Mouse (Mus musculus): ENCODE results near the gene Mgrn1. TPM values are rescaled to one million over a fixed set of nuclear protein-coding genes. Genes with fewer than 3 reads are reported as not detected.

Gene Mgrn1
- polyA plus RNA-seq, 1 experiment from 2014 or later: 85.9 TPM

DNA sequence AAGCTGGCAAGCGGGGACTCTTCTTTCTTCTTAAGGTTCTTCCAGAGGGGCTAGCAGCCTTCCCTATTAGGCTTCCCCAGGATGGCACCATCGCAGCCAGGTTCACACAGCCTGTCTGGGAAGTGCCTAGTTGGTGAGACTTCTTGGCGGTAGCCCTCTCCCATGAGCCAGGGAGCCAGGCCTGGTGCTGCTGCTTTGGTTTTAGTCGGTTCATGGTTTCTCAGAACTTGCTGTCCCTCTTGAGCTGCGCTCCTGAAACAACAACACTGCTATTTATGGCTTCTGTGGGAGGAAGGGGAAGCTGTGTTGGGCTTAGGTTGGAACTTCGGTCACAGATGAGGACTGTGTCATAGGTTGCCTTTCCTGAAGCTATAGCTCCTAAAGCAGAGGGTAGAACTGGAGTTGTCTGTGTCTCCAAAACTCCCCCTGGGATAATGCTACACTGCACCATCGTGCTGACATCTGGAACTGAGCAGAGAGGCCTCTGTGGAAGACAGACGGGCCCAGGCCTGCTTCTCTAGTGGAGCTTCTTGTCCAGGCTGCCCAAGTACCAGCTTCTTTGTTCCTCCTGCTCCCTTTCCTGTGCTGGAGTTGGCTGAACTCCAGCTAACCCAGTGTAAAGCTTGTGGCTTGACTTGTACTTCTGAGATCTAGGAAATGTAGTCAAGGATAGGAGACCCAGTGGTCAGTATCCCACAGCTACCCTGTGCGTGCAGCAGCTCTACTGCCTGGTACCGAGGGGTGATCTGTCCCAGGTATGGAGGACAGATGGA lies 50.1 kb downstream of the Mgrn1 start:
- no peak overlapping the region for H3K4me2 ChIP-seq
- H3K9me3 ChIP-seq: no peaks in the 10 kb centered on the region
- no peaks in the 10 kb centered on the region for H3K27me3 ChIP-seq
- no peak overlapping the region for H3K4me3 ChIP-seq
- peak overlapping the region; percentile 6; the same call in 1 of the 2 replicates for H3K27ac ChIP-seq
- H3K36me3 ChIP-seq: peaks cover 81% of the 10 kb centered on the region
- WGBS: 72% methylated on average over 10 of the region's 10 CpGs
- H3K9ac ChIP-seq: no peak overlapping the region
- peaks cover 18% of the 10 kb centered on the region for H3K4me1 ChIP-seq
- no peak for ATAC-seq (ENCODE audit: insufficient number of reproducible peaks, low FRiP score, low TSS enrichment, low read depth)

DNA sequence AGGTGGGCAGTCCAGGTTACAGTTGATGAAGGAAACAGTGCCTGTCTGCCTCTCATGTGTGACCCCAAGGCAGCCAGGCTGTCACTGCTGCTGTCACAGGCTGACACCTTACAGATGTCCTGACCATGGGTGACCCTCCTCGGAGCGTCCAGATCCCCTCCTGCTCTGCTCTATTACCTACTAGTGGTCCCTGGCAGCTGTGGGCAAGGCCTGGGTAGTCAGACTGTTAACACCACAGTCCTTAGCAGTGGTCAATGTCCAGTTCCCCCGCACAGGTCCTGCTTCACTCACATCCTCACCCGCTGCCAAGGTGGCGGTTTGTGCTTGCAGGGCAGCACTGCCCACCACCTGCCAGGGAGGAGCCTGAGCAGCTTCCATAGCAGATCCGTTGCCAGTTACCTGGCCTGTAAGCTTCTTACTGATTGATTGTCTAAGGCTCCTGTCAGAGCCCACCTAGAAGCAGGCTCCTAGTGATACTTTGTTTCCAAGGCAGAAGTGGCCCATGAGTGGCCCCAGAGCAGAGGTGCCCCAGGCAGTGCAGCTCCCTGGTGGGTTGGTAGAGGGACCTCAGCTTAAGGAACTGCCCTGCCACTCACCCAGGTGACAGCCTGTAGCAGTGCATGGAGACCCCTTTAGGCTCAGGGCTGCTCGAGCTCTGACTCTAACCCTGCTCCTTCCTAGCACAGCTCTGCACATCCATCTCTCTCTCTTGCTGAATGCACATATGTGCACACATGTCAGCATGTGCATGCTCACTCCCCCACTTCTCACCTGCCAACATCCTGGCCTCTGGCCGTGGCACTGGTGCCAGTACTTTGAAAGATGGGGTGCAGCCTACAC lies 51.5 kb downstream of the Mgrn1 start:
- H3K4me2 ChIP-seq: no peak overlapping the region
- no peaks in the 10 kb centered on the region for H3K27me3 ChIP-seq
- no peak overlapping the region for H3K4me3 ChIP-seq
- H3K27ac ChIP-seq: no peak overlapping the region
- peaks cover 81% of the 10 kb centered on the region for H3K36me3 ChIP-seq
- 87% methylated on average over 8 of the region's 8 CpGs for WGBS
- ATAC-seq (ENCODE audit: insufficient number of reproducible peaks, low FRiP score, low TSS enrichment, low read depth): no peak
- no peak overlapping the region for H3K9ac ChIP-seq
- no peaks in the 10 kb centered on the region for H3K9me3 ChIP-seq
- peaks cover 18% of the 10 kb centered on the region for H3K4me1 ChIP-seq

DNA sequence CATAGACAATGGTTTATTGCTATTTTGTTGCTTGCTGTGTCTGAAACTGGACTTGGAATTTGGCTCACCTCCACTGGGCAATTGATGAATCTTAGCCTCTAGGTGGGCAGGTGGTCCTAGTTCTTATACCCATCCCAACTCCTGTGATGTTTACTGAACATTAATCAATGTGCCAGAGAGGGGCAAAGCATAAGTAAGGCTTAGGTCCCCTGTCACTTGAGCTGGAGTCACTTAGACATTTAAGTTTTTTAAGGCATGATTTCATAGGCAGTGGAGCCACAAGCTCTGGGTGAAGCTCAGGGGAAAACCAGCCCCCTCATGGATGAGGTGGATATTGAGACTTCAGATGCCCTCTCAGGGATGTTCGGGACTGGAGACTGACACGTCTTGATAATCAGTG lies 52.4 kb downstream of the Mgrn1 start, which contains the start of gene Nudt16l1:
TSS of gene Nudt16l1 (plus strand) at position 301 of the 400 bp plus-strand sequence.
- Histone ChIP-seq H3K9me3 (no peaks in the 10 kb centered on the region), H3K4me2 (peak within 1 kb of the TSS; percentile 82), H3K4me3 (peak within 1 kb of the TSS; percentile 92), H3K27me3 (no peaks in the 10 kb centered on the region), H3K4me1 (peaks cover 18% of the 10 kb centered on the region), H3K27ac (peak within 1 kb of the TSS; percentile 91), H3K36me3 (peaks cover 81% of the 10 kb centered on the region), H3K9ac (peak within 1 kb of the TSS; percentile 95)
- 6% methylated on average over 2 of the region's 2 CpGs for WGBS
- no peak for ATAC-seq (ENCODE audit: insufficient number of reproducible peaks, low FRiP score, low TSS enrichment, low read depth)

DNA sequence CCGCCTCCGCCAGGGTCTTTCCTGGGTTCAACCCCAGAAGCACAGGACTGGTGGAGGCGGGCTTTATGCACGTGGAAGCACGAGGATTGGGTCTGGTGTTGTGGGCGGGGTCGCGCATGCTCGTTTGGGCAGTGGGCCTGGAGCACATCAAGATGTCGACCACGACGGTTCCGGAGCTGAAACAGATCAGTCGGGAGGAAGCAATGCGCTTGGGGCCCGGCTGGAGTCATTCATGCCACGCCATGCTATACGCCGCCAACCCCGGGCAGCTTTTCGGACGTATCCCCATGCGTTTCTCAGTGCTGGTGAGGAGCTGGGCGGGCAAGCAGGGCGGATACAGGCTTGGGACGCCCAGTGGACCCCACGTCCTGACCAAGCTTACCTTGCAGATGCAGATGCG lies 52.9 kb downstream of the Mgrn1 start:
- Histone ChIP-seq H3K27me3 (no peaks in the 10 kb centered on the region), H3K27ac (peak overlapping the region; percentile 91), H3K36me3 (peaks cover 81% of the 10 kb centered on the region), H3K9me3 (no peaks in the 10 kb centered on the region), H3K4me2 (peak overlapping the region; percentile 82), H3K4me3 (peak overlapping the region; percentile 92), H3K9ac (peak overlapping the region; percentile 95), H3K4me1 (peaks cover 18% of the 10 kb centered on the region)
- ATAC-seq (ENCODE audit: insufficient number of reproducible peaks, low FRiP score, low TSS enrichment, low read depth): peak; percentile 92
- 1% methylated on average over 28 of the region's 28 CpGs for WGBS

DNA sequence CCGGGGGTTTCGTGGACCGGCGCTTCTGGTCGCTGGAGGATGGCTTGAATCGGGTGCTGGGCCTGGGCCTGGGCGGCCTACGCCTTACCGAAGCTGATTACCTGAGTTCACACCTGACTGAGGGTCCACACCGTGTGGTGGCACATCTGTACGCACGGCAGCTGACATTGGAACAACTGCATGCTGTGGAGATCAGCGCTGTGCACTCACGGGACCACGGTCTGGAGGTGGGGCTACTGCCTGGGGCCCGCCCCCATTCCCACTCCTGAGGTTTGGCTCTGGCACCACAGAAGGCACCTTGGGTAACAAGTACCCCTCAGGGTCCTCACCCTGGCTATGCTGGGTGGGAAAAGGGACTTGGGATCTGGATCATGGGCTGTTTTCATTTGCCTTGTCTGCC lies 53.4 kb downstream of the Mgrn1 start:
- H3K27me3 ChIP-seq: no peaks in the 10 kb centered on the region
- H3K9ac ChIP-seq: peak overlapping the region; percentile 95
- peak overlapping the region; percentile 91 for H3K27ac ChIP-seq
- H3K9me3 ChIP-seq: no peaks in the 10 kb centered on the region
- H3K4me2 ChIP-seq: peak overlapping the region; percentile 82
- ATAC-seq (ENCODE audit: insufficient number of reproducible peaks, low FRiP score, low TSS enrichment, low read depth): peak; percentile 49
- under 1% methylated on average over 16 of the region's 16 CpGs for WGBS
- peaks cover 18% of the 10 kb centered on the region for H3K4me1 ChIP-seq
- H3K4me3 ChIP-seq: peak overlapping the region; percentile 92
- peaks cover 81% of the 10 kb centered on the region for H3K36me3 ChIP-seq

DNA sequence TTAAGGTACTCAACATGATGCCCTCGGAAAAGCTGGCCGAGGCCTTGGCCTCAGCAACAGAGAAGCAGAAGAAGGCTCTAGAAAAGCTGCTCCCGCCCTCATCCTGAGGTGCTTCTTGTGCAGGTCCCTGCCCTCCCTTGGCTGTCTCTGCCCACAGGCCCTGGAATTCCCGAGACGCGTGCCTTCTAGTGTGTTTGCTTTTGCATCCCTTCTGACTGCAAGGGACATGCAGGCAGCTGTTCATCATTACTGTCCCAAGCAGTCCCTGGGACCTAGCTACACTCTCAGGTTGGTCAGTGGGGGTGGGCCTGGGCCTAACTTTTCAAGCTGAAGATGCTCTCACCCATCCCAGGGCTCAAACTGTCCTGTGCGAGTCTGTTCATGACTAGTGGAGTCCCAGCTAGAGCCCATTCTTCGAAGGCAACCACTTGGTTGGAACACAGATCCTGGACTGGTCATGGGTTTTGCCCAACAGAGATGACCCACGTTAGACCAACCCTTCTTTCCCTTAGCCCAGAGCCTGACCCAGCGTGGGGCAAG lies 54.3 kb downstream of the Mgrn1 start:
- WGBS: 85% methylated on average over 10 of the region's 10 CpGs
- no peak overlapping the region for H3K9ac ChIP-seq

DNA sequence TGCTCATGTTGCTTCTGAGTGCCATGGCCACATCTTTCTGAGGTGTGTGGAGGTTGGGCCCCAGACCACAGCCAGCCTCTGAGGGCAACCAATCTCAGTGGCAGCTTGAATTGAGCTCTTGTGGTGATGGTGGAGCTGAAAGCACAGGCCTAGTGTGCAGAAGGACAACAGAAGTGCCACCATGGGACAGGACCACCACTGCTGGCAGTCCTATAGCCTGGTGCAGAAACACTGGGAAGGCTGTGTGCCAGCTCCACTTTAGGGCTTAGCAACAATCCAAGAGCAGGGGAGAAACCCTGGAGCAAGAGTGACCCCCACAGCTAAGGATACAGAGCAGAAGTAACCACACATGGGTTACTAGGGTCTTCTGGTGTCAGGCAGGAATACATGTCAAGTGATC lies 55.0 kb downstream of the Mgrn1 start:
- no peak for ATAC-seq (ENCODE audit: insufficient number of reproducible peaks, low FRiP score, low TSS enrichment, low read depth)
- Histone ChIP-seq H3K27ac (no peak overlapping the region), H3K4me3 (no peak overlapping the region), H3K36me3 (peaks cover 79% of the 10 kb centered on the region), H3K9ac (no peak overlapping the region), H3K4me2 (no peak overlapping the region), H3K27me3 (no peaks in the 10 kb centered on the region), H3K9me3 (no peaks in the 10 kb centered on the region), H3K4me1 (peaks cover 18% of the 10 kb centered on the region)

More for the DNA sequence above, 54.3 kb downstream of the Mgrn1 start:
- peaks cover 81% of the 10 kb centered on the region for H3K36me3 ChIP-seq
- no peaks in the 10 kb centered on the region for H3K9me3 ChIP-seq
- ATAC-seq (ENCODE audit: insufficient number of reproducible peaks, low FRiP score, low TSS enrichment, low read depth): no peak
- peak overlapping the region; percentile 82 for H3K4me2 ChIP-seq
- H3K27ac ChIP-seq: no peak overlapping the region
- H3K27me3 ChIP-seq: no peaks in the 10 kb centered on the region
- H3K4me1 ChIP-seq: peaks cover 18% of the 10 kb centered on the region
- no peak overlapping the region for H3K4me3 ChIP-seq

DNA sequence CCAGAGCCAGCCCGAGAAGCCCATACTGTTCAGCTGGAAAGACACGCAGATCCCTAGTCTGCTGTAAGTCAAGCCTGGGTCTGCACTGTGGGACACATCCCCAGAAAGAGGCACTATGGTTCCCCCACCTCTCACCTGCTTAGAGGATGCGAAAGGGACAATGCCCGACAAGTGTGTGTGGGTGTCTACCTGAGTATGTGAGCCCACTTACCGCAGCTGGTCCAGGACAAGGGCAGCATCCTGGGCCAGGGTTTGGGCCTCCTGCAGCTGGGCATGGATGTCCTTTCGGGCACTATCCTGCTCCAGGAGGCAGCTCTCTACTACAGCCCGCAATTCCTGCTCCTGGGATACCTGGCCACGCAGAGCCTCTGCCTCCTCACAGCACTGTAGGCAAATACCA lies 56.8 kb downstream of the Mgrn1 start:
- no peak overlapping the region for H3K27ac ChIP-seq
- no peaks in the 10 kb centered on the region for H3K27me3 ChIP-seq
- no peak overlapping the region for H3K4me3 ChIP-seq
- ATAC-seq (ENCODE audit: insufficient number of reproducible peaks, low FRiP score, low TSS enrichment, low read depth): no peak
- no peak overlapping the region for H3K4me2 ChIP-seq
- no peak overlapping the region for H3K9ac ChIP-seq
- peaks cover 79% of the 10 kb centered on the region for H3K36me3 ChIP-seq
- H3K9me3 ChIP-seq: no peaks in the 10 kb centered on the region
- peaks cover 18% of the 10 kb centered on the region for H3K4me1 ChIP-seq
- WGBS: 87% methylated on average over 8 of the region's 8 CpGs

DNA sequence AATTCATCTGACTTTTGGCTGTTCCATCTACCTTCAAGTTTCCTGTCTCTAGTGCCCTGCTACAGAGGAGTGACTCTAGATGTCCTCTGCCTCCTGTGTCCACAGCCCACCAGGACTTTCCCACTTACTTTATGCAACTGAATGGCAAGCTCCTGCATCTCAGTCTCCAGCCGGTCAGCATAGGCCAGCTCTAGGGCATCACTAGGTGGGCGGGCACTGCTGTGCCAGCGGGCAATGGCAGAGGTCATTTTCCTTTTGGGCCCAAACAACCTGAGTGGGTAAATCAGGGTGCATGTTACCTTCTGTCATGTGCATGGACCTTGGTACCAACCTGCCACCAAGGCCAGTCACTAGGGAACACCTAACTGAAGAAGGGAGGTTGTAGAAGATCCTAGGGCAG lies 57.4 kb downstream of the Mgrn1 start:
- no peak overlapping the region for H3K27ac ChIP-seq
- peaks cover 80% of the 10 kb centered on the region for H3K36me3 ChIP-seq
- H3K4me3 ChIP-seq: no peak overlapping the region
- no peaks in the 10 kb centered on the region for H3K9me3 ChIP-seq
- no peak overlapping the region for H3K4me2 ChIP-seq
- 94% methylated on average over 3 of the region's 3 CpGs for WGBS
- H3K9ac ChIP-seq: no peak overlapping the region
- H3K4me1 ChIP-seq: peaks cover 15% of the 10 kb centered on the region
- no peak for ATAC-seq (ENCODE audit: insufficient number of reproducible peaks, low FRiP score, low TSS enrichment, low read depth)
- H3K27me3 ChIP-seq: no peaks in the 10 kb centered on the region

DNA sequence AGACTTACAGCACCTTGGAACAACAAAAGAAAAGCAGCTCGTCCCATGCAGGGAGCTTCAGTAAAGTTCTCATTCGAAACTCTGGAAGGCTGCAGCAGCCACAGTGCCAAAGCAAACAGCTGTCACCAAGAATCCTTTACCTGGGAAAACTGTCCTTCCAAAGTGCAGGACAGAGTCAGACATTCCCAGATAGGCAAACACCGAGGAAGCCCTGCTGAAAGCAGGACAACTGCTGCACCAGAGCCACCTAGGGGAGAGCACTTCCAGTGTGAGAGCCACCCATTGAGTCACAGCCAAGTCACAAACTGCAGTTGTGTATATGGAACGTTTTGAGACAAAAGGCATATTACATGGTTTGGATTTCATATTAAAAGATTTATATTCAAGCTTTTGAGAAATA lies 59.4 kb downstream of the Mgrn1 start:
- 75% methylated on average over 4 of the region's 4 CpGs for WGBS
- no peak for ATAC-seq (ENCODE audit: insufficient number of reproducible peaks, low FRiP score, low TSS enrichment, low read depth)
- Histone ChIP-seq H3K9me3 (no peaks in the 10 kb centered on the region), H3K9ac (no peak overlapping the region), H3K4me2 (no peak overlapping the region), H3K27me3 (no peaks in the 10 kb centered on the region), H3K4me3 (no peak overlapping the region), H3K27ac (no peak overlapping the region), H3K36me3 (peaks cover 90% of the 10 kb centered on the region), H3K4me1 (peaks cover 2% of the 10 kb centered on the region)

DNA sequence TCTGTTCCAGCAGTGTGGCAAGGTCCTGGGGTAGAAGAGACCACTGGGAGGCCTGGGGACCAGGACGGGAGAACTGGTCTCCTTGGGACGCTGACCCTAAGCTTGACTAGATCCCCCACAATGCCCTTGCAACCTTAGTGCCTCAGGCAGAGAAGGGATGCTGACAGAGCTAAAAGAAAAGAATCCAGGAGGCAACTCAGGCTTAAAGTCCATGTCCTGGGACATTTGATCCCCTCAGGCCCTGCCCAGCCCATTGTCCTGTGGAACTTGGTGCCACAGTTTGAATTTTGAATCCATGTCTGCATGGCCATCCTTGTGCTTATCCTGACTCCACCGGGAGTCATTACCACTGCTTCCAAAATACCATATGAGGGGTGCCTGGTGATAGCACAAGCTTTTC lies 60.1 kb downstream of the Mgrn1 start:
- Histone ChIP-seq H3K4me3 (no peak overlapping the region), H3K36me3 (peaks cover 88% of the 10 kb centered on the region), H3K4me2 (no peak overlapping the region), H3K27me3 (no peaks in the 10 kb centered on the region), H3K4me1 (no peaks in the 10 kb centered on the region), H3K9ac (no peak overlapping the region), H3K9me3 (no peaks in the 10 kb centered on the region), H3K27ac (no peak overlapping the region)
- ATAC-seq (ENCODE audit: insufficient number of reproducible peaks, low FRiP score, low TSS enrichment, low read depth): no peak
- WGBS: 87% methylated on average over 3 of the region's 3 CpGs

DNA sequence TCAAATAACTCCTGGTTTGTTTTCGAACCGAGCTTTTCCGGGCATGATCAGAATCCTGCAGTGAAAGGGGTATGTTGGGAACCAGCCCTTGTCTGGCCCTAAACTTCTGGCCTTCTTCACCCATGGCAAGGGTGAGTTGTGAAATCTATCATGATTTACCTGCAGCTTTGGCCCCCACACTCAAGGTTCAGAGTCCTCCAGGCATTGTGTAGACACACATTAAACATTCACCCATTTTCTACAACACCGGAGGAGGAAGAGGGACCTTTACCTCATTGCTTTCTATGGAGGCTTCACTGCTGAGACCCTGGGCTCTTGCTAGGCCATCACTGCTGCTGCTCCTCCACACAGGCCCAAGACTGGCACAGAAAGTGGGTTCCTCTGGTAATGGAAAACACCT lies 61.3 kb downstream of the Mgrn1 start:
- ATAC-seq (ENCODE audit: insufficient number of reproducible peaks, low FRiP score, low TSS enrichment, low read depth): no peak
- H3K4me2 ChIP-seq: no peak overlapping the region
- WGBS: 88% methylated on average over 4 of the region's 4 CpGs

More for the DNA sequence above, 61.3 kb downstream of the Mgrn1 start:
- H3K27ac ChIP-seq: no peak overlapping the region
- no peak overlapping the region for H3K4me3 ChIP-seq
- H3K36me3 ChIP-seq: peaks cover 87% of the 10 kb centered on the region
- no peaks in the 10 kb centered on the region for H3K9me3 ChIP-seq
- no peaks in the 10 kb centered on the region for H3K4me1 ChIP-seq
- no peak overlapping the region for H3K9ac ChIP-seq
- H3K27me3 ChIP-seq: no peaks in the 10 kb centered on the region
